Mouse (Mus musculus) bone marrow macrophage, adult 2 months (primary cell): Measurements from ENCODE around the gene Astn1.

Experiments used
- CTCF ChIP-seq: IDR thresholded peaks from 2 replicates; pipeline ENCODE4 v1.5.1; 2012; ENCODE audit warnings: low read depth, mild to moderate bottlenecking, low read length, moderate library complexity
- POLR2A ChIP-seq: IDR thresholded peaks from 2 replicates; pipeline ENCODE4 v1.6.1; 2012; ENCODE audit warnings: mild to moderate bottlenecking, low read depth, low read length, borderline replicate concordance

DNA sequence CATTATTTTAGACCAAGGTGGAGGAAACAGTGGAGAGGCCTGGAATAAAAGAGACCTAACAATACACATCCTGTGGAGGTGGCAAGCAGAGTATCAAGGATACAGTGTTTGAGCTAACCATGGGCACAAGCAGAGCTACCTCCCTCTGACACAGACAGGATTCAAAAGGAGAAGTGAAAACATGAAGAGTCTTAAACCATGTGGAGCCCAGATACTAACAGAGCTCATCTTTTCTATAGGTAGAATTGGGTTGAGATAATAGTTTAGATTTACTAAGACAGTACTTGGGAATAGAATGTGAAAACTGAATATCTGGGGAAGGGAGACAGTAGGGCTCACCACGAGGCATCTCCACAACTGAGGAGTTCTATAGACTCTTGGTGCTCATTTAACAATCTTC lies 84.0 kb downstream of the Astn1 start:
- TF ChIP-seq CTCF, result no peak
- TF ChIP-seq POLR2A, result no peak
